Mouse (Mus musculus) stomach, embryonic 15.5 days (tissue): ENCODE results near the gene Gm20388. TPM values are rescaled to one million over a fixed set of nuclear protein-coding genes. Genes with fewer than 3 reads are reported as not detected.
"Not testable (repeated sequence)": the region's sequence is repeated elsewhere in the genome, so short reads cannot be mapped to it uniquely, and the experiment has no call there.

Experiments
- ATAC-seq: fragments of 200-750 bp; cut with Nextera tagmentation; 2 replicates; pipeline ENCODE4 v1.8.0; 2017; ENCODE audit warnings: low read depth, moderate number of reproducible peaks, moderate TSS enrichment; ENCODE audit not compliant: insufficient read depth, low FRiP score
- H3K27ac ChIP-seq: fragments of 300-500 bp; sonication (generic); 2 replicates; pipeline ENCODE4 v1.5.1; 2015; ENCODE audit warnings: mild to moderate bottlenecking, inconsistent platforms
- H3K27me3 ChIP-seq: fragments of 300-500 bp; sonication (generic); replicated peaks from 2 replicates; pipeline ENCODE4 v1.6.1; 2015; ENCODE audit warnings: inconsistent platforms
- H3K36me3 ChIP-seq: fragments of 300-500 bp; sonication (generic); 2 replicates; pipeline ENCODE4 v1.6.1; 2015; ENCODE audit warnings: inconsistent platforms
- H3K4me1 ChIP-seq: fragments of 300-500 bp; sonication (generic); 2 replicates; pipeline ENCODE4 v1.6.1; 2015; ENCODE audit warnings: inconsistent platforms
- H3K4me2 ChIP-seq: fragments of 300-500 bp; sonication (generic); 2 replicates; pipeline ENCODE4 v1.6.1; 2015; ENCODE audit warnings: mild to moderate bottlenecking, inconsistent platforms
- H3K4me3 ChIP-seq: fragments of 300-500 bp; sonication (generic); replicated peaks from 2 replicates; pipeline ENCODE4 v1.5.1; 2015; ENCODE audit warnings: inconsistent platforms
- H3K9ac ChIP-seq: fragments of 300-500 bp; sonication (generic); 2 replicates; pipeline ENCODE4 v1.6.1; 2015; ENCODE audit warnings: inconsistent platforms
- H3K9me3 ChIP-seq: fragments of 300-500 bp; sonication (generic); 2 replicates; pipeline ENCODE4 v1.6.1; 2016; ENCODE audit warnings: inconsistent platforms
- WGBS: fragments of 180-500 bp; shearing (Covaris S2); methylation state at CpG from one replicate; pipeline ENCODE4 v1.1.7; 2015; 5-methylcytosine and 5-hydroxymethylcytosine counted together
- polyA plus RNA-seq: library from polyadenylated mRNA; unstranded; fragments of >200 nt; fragmentation: Nextera tagmentation; extraction: Ambion mirVana; gene quantifications from 2 replicates; pipeline ENCODE4 v1.2.1, GENCODE M21; 2015

Gm20388 gene
- polyA plus RNA-seq, 1 experiment from 2014 or later: not detected

DNA sequence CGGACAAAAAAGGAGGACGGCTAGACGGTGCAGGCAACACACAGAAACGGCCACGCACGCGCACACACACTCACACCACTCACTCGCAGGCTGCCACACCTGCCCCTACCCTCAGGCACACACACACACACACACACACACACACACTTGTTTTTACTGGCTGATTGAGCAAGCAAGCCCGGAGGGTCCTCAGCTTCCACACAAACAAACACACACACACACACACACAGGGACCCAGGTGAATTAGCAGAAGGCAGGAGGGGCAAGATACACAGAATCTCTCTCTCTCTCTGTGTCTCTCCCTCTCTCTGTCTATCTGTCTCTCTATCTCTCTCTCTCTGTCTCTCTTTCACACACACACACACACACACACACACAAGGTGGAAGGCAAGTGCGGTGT is 3664.7 kb downstream of the Gm20388 start:
- not testable (repeated sequence) for H3K36me3 ChIP-seq, H3K9me3 ChIP-seq, H3K4me3 ChIP-seq, H3K9ac ChIP-seq, H3K4me1 ChIP-seq, ATAC-seq, H3K27ac ChIP-seq, H3K4me2 ChIP-seq, H3K27me3 ChIP-seq
- WGBS: 80% methylated on average over 1 of the region's 10 CpGs

DNA sequence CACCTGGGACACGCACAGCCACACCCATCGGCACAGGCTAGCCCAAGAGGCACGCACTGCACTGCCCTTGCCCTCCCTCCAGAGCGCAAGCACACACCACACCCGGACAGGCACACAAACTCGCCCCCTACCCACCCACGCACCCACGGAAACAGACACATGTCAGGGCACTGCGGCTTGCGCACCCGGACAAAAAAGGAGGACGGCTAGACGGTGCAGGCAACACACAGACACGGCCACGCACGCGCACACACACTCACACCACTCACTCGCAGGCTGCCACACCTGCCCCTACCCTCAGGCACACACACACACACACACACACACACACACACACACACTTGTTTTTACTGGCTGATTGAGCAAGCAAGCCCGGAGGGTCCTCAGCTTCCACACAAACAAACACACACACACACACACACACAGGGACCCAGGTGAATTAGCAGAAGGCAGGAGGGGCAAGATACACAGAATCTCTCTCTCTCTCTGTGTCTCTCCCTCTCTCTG is 3690.1 kb downstream of the Gm20388 start:
- H3K4me3 ChIP-seq, H3K9ac ChIP-seq, H3K4me1 ChIP-seq, H3K27me3 ChIP-seq, H3K4me2 ChIP-seq, ATAC-seq, H3K36me3 ChIP-seq, H3K27ac ChIP-seq, H3K9me3 ChIP-seq: not testable (repeated sequence)
- 74% methylated on average over 15 of the region's 19 CpGs for WGBS

DNA sequence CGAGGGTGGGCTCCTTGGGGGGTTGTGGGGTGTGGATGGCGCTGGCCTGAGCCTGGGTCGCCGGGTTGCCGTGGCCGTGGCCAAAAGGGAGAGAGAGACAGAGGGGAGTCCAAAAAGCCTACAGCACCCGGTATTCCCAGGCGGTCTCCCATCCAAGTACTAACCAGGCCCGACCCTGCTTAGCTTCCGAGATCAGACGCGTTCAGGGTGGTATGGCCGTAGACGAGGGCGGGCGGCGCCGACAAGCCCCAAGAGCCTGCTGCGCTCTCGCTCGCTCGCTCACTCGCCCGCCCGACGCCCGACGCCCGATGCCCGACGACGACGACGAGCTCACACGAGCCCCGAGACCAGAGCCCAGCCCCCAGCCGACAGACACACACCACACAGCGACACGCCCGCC is 3690.8 kb downstream of the Gm20388 start:
- ATAC-seq, H3K27ac ChIP-seq, H3K36me3 ChIP-seq, H3K27me3 ChIP-seq, H3K9me3 ChIP-seq, H3K4me1 ChIP-seq, H3K4me2 ChIP-seq, H3K4me3 ChIP-seq, H3K9ac ChIP-seq: not testable (repeated sequence)
- WGBS: no CpG with 5 or more reads among the region's 40 CpGs

DNA sequence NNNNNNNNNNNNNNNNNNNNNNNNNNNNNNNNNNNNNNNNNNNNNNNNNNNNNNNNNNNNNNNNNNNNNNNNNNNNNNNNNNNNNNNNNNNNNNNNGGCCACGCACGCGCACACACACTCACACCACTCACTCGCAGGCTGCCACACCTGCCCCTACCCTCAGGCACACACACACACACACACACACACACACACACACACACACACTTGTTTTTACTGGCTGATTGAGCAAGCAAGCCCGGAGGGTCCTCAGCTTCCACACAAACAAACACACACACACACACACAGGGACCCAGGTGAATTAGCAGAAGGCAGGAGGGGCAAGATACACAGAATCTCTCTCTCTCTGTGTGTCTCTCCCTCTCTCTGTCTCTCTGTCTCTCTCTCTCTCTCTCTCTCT is 3702.0 kb downstream of the Gm20388 start:
- 80% methylated on average over 1 of the region's 5 CpGs for WGBS
- H3K27me3 ChIP-seq, H3K27ac ChIP-seq, H3K36me3 ChIP-seq, H3K4me2 ChIP-seq, H3K4me3 ChIP-seq, H3K4me1 ChIP-seq, ATAC-seq, H3K9ac ChIP-seq, H3K9me3 ChIP-seq: not testable (repeated sequence)

DNA sequence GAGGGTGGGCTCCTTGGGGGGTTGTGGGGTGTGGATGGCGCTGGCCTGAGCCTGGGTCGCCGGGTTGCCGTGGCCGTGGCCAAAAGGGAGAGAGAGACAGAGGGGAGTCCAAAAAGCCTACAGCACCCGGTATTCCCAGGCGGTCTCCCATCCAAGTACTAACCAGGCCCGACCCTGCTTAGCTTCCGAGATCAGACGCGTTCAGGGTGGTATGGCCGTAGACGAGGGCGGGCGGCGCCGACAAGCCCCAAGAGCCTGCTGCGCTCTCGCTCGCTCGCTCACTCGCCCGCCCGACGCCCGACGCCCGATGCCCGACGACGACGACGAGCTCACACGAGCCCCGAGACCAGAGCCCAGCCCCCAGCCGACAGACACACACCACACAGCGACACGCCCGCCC is 3712.9 kb downstream of the Gm20388 start:
- not testable (repeated sequence) for H3K36me3 ChIP-seq, H3K4me3 ChIP-seq, H3K4me1 ChIP-seq, H3K9ac ChIP-seq, H3K9me3 ChIP-seq, H3K27ac ChIP-seq, ATAC-seq, H3K4me2 ChIP-seq
- H3K27me3 ChIP-seq: peaks cover 15% of the 10 kb centered on the region
- no CpG with 5 or more reads among the region's 39 CpGs for WGBS

DNA sequence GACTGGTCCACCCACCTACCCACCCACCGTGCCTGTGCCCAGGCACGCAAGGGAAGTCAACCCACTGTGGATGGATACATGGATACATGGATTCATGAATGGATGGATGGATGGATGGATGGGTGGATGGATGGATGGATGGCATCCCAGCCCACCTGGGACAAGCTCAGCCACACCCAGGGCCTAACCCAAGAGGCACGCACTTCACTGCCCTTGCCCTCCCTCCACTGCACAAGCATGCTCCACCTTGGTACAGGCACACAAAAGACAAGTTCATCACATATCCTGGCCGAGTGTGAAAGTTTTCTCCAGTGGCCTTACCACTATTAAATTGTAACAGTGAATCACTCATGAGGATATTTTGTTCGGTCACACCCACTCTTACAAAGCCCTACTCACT is 3713.6 kb downstream of the Gm20388 start:
- Histone ChIP-seq H3K36me3 (no peaks in the 10 kb centered on the region), H3K27ac (no peak overlapping the region), H3K27me3 (peaks cover 17% of the 10 kb centered on the region), H3K4me3 (no peak overlapping the region), H3K9ac (no peak overlapping the region), H3K4me1 (peaks cover 8% of the 10 kb centered on the region), H3K4me2 (no peak overlapping the region), H3K9me3 (no peaks in the 10 kb centered on the region)
- ATAC-seq: no peak
- 56% methylated on average over 5 of the region's 5 CpGs for WGBS

DNA sequence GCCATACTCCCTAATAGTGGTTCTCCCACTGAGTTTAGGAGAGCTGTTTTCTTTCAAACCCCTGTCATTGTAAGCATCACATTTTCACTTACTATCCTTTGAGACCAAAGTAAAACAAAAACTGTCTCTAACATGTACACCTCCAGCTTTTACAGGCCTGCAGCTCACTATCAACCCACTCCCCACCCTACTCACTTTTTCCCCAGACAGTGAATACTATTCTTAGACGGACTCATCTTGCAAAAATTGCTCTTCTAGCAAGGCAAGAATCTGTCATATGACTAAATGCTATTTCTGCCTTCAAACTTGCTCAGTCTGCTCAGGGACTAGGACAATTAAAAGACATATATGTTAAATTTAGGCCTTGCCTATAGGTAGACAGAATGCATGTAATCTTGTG is 3714.1 kb downstream of the Gm20388 start:
- ATAC-seq: no peak
- no peaks in the 10 kb centered on the region for H3K36me3 ChIP-seq
- WGBS: 54% methylated on average over 1 of the region's 1 CpGs
- H3K4me2 ChIP-seq: no peak overlapping the region
- H3K27me3 ChIP-seq: peaks cover 21% of the 10 kb centered on the region
- H3K4me3 ChIP-seq: no peak overlapping the region
- no peak overlapping the region for H3K27ac ChIP-seq
- no peak overlapping the region for H3K9ac ChIP-seq
- H3K9me3 ChIP-seq: no peaks in the 10 kb centered on the region
- peaks cover 10% of the 10 kb centered on the region for H3K4me1 ChIP-seq

DNA sequence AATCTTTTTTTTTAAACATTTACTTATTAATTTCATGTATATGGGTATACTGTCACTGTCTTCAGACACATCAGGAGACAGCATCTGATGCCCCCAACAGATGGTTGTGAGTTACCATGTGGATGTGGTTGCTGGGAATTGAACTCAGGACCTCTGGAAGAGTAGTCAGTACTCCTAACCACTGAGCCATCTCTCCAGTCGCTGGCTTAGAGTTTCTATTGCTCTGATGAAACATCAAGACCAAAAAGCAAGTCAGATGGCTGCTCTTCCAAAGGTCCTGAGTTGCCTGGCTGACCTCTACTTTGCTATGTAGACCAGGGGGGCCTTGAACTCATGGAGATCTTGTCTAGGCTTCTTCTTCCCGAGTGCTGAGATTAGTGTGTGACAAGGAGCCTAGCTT is 3715.1 kb downstream of the Gm20388 start:
- WGBS: 32% methylated on average over 2 of the region's 2 CpGs

DNA sequence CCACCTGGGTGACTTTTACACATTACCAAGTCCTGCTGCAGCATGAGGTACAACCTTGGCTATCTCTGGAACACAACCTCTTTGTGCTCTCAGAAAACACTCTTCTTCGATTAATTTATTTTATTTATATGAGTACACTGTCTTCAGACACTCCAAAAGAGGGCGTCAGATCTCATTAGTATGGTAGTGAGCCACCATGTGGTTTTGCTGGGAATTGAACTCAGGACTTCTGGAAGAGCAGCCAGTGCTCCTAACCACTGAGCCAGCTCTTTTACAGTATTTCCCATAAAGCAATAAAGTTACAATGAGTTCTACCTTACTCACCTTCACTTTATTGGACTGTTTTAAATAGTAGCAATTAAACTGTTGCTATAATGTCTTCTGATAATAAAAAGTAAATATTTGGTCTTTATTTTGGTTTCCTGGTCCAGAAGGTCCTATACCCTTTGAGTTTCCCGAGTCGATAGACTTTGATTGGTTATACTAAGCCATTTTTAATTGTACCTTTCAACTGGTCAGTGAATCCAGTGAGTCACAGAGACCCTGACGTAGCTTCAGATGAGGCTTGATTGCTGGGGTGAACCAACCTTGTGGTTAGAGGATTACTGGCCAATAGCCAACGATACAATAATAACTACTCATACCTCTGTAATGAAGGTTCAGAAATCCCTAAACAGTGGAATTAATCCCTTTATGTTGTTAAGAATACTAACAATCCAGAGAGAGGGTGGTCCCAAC is 3716.9 kb downstream of the Gm20388 start:
- peaks cover 10% of the 10 kb centered on the region for H3K4me1 ChIP-seq
- H3K9me3 ChIP-seq: no peaks in the 10 kb centered on the region
- no peak overlapping the region for H3K27ac ChIP-seq
- 0 out of 2 replicates have a peak, but pooled peaks have one; percentile 5 for ATAC-seq
- no peaks in the 10 kb centered on the region for H3K36me3 ChIP-seq
- no peak overlapping the region for H3K4me2 ChIP-seq
- H3K9ac ChIP-seq: no peak overlapping the region
- WGBS: 60% methylated on average over 6 of the region's 6 CpGs
- H3K4me3 ChIP-seq: no peak overlapping the region
- H3K27me3 ChIP-seq: peaks cover 21% of the 10 kb centered on the region

More for the DNA sequence above, 3715.1 kb downstream of the Gm20388 start:
- no peak for ATAC-seq
- Histone ChIP-seq H3K36me3 (no peaks in the 10 kb centered on the region), H3K9ac (no peak overlapping the region), H3K4me3 (no peak overlapping the region), H3K4me1 (peaks cover 10% of the 10 kb centered on the region), H3K27me3 (peaks cover 21% of the 10 kb centered on the region), H3K9me3 (no peaks in the 10 kb centered on the region), H3K27ac (no peak overlapping the region), H3K4me2 (no peak overlapping the region)

DNA sequence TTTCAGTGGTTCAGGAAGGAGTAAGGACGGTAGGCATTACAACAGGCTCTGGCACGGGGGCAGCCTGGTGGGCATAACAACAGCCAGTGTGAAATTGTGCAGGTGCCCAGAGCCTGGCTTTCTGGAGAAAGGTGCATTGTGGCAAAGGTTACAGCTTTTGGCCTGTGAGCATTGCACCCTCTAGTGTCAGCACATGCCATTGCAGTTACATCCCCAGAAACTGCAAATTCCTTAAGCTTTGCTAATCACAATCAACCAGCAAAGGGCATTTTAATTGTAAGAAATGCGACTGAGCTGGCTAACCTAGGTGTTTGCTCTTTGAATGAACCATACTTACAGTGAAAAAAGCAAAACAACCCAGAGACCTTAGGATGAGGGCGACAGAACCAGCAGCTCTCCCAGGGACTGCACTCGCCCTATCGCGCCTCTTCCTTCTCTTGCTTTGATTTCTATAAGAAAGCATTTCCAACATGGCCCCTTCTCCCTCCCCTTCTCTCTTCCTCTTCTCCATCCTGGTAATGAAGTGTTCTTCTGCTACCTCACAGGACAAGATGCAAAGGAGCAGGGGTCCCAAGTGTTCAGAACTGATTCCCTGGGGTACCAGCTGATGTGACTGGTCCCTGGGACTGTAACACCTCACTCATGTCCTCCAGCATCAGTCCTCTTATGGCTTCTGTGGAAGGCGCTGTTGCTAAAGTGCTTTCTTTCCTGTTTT is 3717.8 kb downstream of the Gm20388 start:
- H3K4me1 ChIP-seq: peaks cover 10% of the 10 kb centered on the region
- no peak overlapping the region for H3K9ac ChIP-seq
- H3K27ac ChIP-seq: no peak overlapping the region
- H3K27me3 ChIP-seq: peaks cover 21% of the 10 kb centered on the region
- peak overlapping the region; percentile 67 for H3K4me2 ChIP-seq
- ATAC-seq: peak; percentile 21; the same call in 1 of the 2 replicates
- WGBS: 3% methylated on average over 8 of the region's 8 CpGs
- H3K9me3 ChIP-seq: no peaks in the 10 kb centered on the region
- H3K4me3 ChIP-seq: peak overlapping the region; percentile 30
- H3K36me3 ChIP-seq: no peaks in the 10 kb centered on the region

DNA sequence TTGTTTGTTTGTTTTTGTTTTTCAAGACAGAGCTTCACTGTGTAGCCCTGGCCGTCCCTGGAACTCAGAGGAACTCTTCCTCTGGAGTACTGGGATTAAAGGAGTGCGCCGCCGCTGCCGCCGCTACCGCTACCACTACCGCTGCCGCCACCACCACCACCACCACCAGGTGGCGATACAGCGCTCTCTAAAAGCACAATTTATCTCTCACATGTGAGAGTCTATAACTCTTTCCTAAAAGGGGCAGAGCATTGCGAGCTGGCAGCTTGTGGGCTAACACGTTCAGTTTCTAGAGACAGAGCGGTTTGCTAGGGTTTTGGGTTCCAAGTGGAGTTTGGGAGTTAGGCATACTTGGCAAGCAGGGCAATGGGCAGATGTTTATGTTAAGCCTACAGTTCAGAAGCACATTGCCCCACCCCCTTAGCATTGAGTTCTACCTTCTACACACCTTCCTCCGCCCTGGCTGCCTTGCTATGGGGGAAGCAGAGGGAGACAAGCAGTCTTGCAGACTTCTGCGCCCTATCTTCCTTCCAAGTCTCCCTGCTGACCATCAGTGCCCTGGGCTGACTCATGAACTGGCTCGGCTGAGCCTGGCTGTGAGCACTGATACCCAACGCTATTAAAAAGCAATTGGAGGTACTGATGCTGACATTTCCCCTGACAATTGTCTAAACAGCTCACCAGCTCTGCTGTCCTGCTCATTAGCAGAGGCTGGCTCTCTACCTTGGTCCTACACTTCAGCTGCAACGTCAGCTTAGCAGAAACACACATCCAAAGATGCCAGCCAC is 3718.5 kb downstream of the Gm20388 start:
- WGBS: 11% methylated on average over 19 of the region's 19 CpGs
- ATAC-seq: peak; percentile 20; the same call in 1 of the 2 replicates
- H3K4me3 ChIP-seq: peak overlapping the region; percentile 30
- H3K9me3 ChIP-seq: no peaks in the 10 kb centered on the region
- no peaks in the 10 kb centered on the region for H3K36me3 ChIP-seq
- peak overlapping the region; percentile 67 for H3K4me2 ChIP-seq
- peaks cover 10% of the 10 kb centered on the region for H3K4me1 ChIP-seq
- no peak overlapping the region for H3K9ac ChIP-seq
- H3K27me3 ChIP-seq: peaks cover 20% of the 10 kb centered on the region
- H3K27ac ChIP-seq: no peak overlapping the region

DNA sequence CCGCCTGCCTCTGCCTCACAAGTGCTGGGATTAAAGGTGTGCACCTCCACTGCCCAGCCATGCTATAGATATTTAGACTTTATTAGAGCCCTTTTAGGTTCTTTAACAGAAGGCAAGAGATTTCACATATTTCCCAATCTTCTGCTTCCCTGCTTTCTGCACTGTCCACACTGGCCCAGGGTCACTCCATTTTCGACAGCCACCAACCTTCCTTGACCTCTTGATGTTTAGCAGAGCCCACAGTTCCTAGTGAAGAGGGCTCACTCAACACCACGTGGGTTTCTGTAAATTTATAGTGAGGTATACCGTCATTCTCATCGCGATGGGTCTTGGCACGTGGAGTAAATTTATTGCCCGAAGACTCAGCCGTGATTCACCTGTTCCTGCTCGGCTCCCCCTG is 3719.4 kb downstream of the Gm20388 start:
- Histone ChIP-seq H3K4me3 (no peak overlapping the region), H3K9me3 (no peaks in the 10 kb centered on the region)

More for the DNA sequence above, 3719.4 kb downstream of the Gm20388 start:
- H3K36me3 ChIP-seq: no peaks in the 10 kb centered on the region
- 36% methylated on average over 10 of the region's 10 CpGs for WGBS
- peaks cover 10% of the 10 kb centered on the region for H3K4me1 ChIP-seq
- H3K27me3 ChIP-seq: peaks cover 11% of the 10 kb centered on the region
- no peak overlapping the region for H3K9ac ChIP-seq
- H3K4me2 ChIP-seq: peak overlapping the region; percentile 43
- no peak overlapping the region for H3K27ac ChIP-seq
- ATAC-seq: no peak
